Mouse (Mus musculus) kidney, postnatal 0 days (tissue): ENCODE data around the gene Copz1. TPM values are rescaled to one million over a fixed set of nuclear protein-coding genes. Genes with fewer than 3 reads are reported as not detected.

Source experiments
- ATAC-seq: fragments of 200-750 bp; cut with Nextera tagmentation; replicated peaks from 2 replicates; pipeline ENCODE4 v1.8.0; 2017; ENCODE audit warnings: low read depth, moderate number of reproducible peaks, moderate TSS enrichment, moderate library complexity; ENCODE audit not compliant: low FRiP score
- DNase-seq: peaks from one replicate; pipeline ENCODE4 v3.0.0-alpha.2; 2016; ENCODE audit warnings: low spot score
- H3K27ac ChIP-seq: fragments of 300-500 bp; sonication (generic); 2 replicates; pipeline ENCODE4 v1.5.1; 2014; ENCODE audit warnings: mild to moderate bottlenecking
- H3K27me3 ChIP-seq: fragments of 300-500 bp; sonication (generic); 2 replicates; pipeline ENCODE4 v1.6.1; 2014; ENCODE audit warnings: low read length, mixed read lengths; ENCODE audit not compliant: insufficient read depth
- H3K36me3 ChIP-seq: fragments of 300-500 bp; sonication (generic); 2 replicates; pipeline ENCODE4 v1.6.1; 2014; ENCODE audit warnings: low read length, mixed read lengths; ENCODE audit not compliant: insufficient read depth
- H3K4me1 ChIP-seq: fragments of 300-500 bp; sonication (generic); replicated peaks from 2 replicates; pipeline ENCODE4 v1.6.1; 2014; ENCODE audit warnings: antibody characterized with exemption, low read length, mixed read lengths; ENCODE audit not compliant: insufficient read depth
- H3K4me2 ChIP-seq: fragments of 300-500 bp; sonication (generic); 2 replicates; pipeline ENCODE4 v1.6.1; 2014; ENCODE audit warnings: mild to moderate bottlenecking, low read length, moderate library complexity, mixed read lengths
- H3K4me3 ChIP-seq: fragments of 300-500 bp; sonication (generic); replicated peaks from 2 replicates; pipeline ENCODE4 v1.5.1; 2014; ENCODE audit warnings: low read depth, low read length
- H3K9ac ChIP-seq: fragments of 300-500 bp; sonication (generic); 2 replicates; pipeline ENCODE4 v1.6.1; 2014; ENCODE audit warnings: low read depth, low read length
- H3K9me3 ChIP-seq: fragments of 300-500 bp; sonication (generic); replicated peaks from 2 replicates; pipeline ENCODE4 v1.6.1; 2016; ENCODE audit warnings: low read length, inconsistent platforms, mixed read lengths
- CTCF ChIP-seq: IDR thresholded peaks from 2 replicates; pipeline ENCODE4 v1.5.1; 2016; ENCODE audit warnings: antibody characterized with exemption, low read depth, mild to moderate bottlenecking, moderate library complexity
- WGBS: fragments of 180-500 bp; shearing (Covaris S2); extraction: QIAGEN DNeasy Blood & Tissue Kit; methylation state at CpG from one replicate; pipeline ENCODE4 v1.1.7; 2014; 5-methylcytosine and 5-hydroxymethylcytosine counted together
- polyA plus RNA-seq: library from polyadenylated mRNA; unstranded; fragments of >200 nt; fragmentation: Nextera tagmentation; extraction: Ambion mirVana; gene quantifications from 2 replicates; pipeline ENCODE4 v1.2.1, GENCODE M21; 2015

Gene Copz1
- polyA plus RNA-seq = 237 and 263 TPM in 2 replicates

GRCm38 (mm10) chr15:103272419-103273279 is at the start of gene Copz1:
Gene Copz1 (plus strand): TSS chr15:103272714.
- peak; percentile 99 for ATAC-seq
- peak; percentile 100 for DNase-seq
- peak; percentile 46; the same call in 1 of the 2 replicates for TF ChIP-seq CTCF
- peak within 1 kb of the TSS; percentile 61; the same call in 1 of the 2 replicates for H3K27ac ChIP-seq
- H3K4me3 ChIP-seq = peak within 1 kb of the TSS; percentile 95
- H3K27me3 ChIP-seq = no peaks in the 10 kb centered on the region
- H3K4me2 ChIP-seq = peak within 1 kb of the TSS; percentile 73
- peaks cover 8% of the 10 kb centered on the region; the same call in 1 of the 2 replicates for H3K4me1 ChIP-seq
- no peaks in the 10 kb centered on the region for H3K9me3 ChIP-seq
- under 1% methylated on average over 38 of the region's 38 CpGs for WGBS
- peak within 1 kb of the TSS; percentile 96 for H3K9ac ChIP-seq
- H3K36me3 ChIP-seq = no peaks in the 10 kb centered on the region

GRCm38 (mm10) chr15:103224161-103224560 is 48.4 kb upstream of the Copz1 start:
- Histone ChIP-seq H3K27me3 (no peaks in the 10 kb centered on the region), H3K4me1 (no peaks in the 10 kb centered on the region), H3K4me3 (no peak overlapping the region), H3K4me2 (no peak overlapping the region), H3K9ac (no peak overlapping the region), H3K9me3 (no peaks in the 10 kb centered on the region), H3K27ac (no peak overlapping the region), H3K36me3 (no peaks in the 10 kb centered on the region)
- no peak for ATAC-seq
- peak; percentile 24; the same call in 1 of the 2 replicates for TF ChIP-seq CTCF
- WGBS = 81% methylated on average over 2 of the region's 2 CpGs
- no peak for DNase-seq

- H3K9ac ChIP-seq = no peak overlapping the region
- peak overlapping the region; percentile 55 for H3K27ac ChIP-seq
- no peak overlapping the region for H3K4me2 ChIP-seq
- H3K4me3 ChIP-seq = no peak overlapping the region
- H3K27me3 ChIP-seq = no peaks in the 10 kb centered on the region
- DNase-seq (peak; percentile 64), ATAC-seq (no peak)
- H3K4me1 ChIP-seq = no peaks in the 10 kb centered on the region
- H3K36me3 ChIP-seq = no peaks in the 10 kb centered on the region
- WGBS = 73% methylated on average over 3 of the region's 3 CpGs
- TF ChIP-seq CTCF = no peak
- H3K9me3 ChIP-seq = no peaks in the 10 kb centered on the region
Measured at GRCm38 (mm10) chr15:103227022-103227421, 45.5 kb upstream of the Copz1 start.

GRCm38 (mm10) chr15:103227572-103227971 is 44.9 kb upstream of the Copz1 start:
- H3K36me3 ChIP-seq = no peaks in the 10 kb centered on the region
- H3K27me3 ChIP-seq = no peaks in the 10 kb centered on the region
- 71% methylated on average over 2 of the region's 2 CpGs for WGBS
- ATAC-seq (no peak), DNase-seq (no peak)
- H3K4me3 ChIP-seq = no peak overlapping the region
- TF ChIP-seq CTCF = no peak
- no peaks in the 10 kb centered on the region for H3K9me3 ChIP-seq
- no peak overlapping the region for H3K4me2 ChIP-seq
- peak overlapping the region; percentile 55 for H3K27ac ChIP-seq
- H3K9ac ChIP-seq = no peak overlapping the region
- H3K4me1 ChIP-seq = no peaks in the 10 kb centered on the region; the same call in 1 of the 2 replicates

GRCm38 (mm10) chr15:103228904-103229303 is 43.6 kb upstream of the Copz1 start:
- WGBS = 48% methylated on average over 2 of the region's 2 CpGs
- peak overlapping the region; percentile 81 for H3K27ac ChIP-seq
- DNase-seq (peak; percentile 82), ATAC-seq (no peak)
- H3K4me3 ChIP-seq = no peak overlapping the region
- H3K9ac ChIP-seq = no peak overlapping the region
- no peaks in the 10 kb centered on the region; the same call in 1 of the 2 replicates for H3K4me1 ChIP-seq
- H3K27me3 ChIP-seq = no peaks in the 10 kb centered on the region
- no peak for TF ChIP-seq CTCF
- no peaks in the 10 kb centered on the region for H3K9me3 ChIP-seq
- no peaks in the 10 kb centered on the region for H3K36me3 ChIP-seq
- H3K4me2 ChIP-seq = no peak overlapping the region

- Histone ChIP-seq H3K9me3 (no peaks in the 10 kb centered on the region), H3K9ac (no peak overlapping the region), H3K4me1 (peaks cover under 1% of the 10 kb centered on the region; the same call in 1 of the 2 replicates), H3K4me3 (no peak overlapping the region), H3K27me3 (no peaks in the 10 kb centered on the region), H3K36me3 (no peaks in the 10 kb centered on the region), H3K27ac (no peak overlapping the region), H3K4me2 (no peak overlapping the region)
- TF ChIP-seq CTCF = no peak
- ATAC-seq (no peak), DNase-seq (no peak)
- 81% methylated on average over 2 of the region's 2 CpGs for WGBS
Measured at GRCm38 (mm10) chr15:103233119-103233518, 39.4 kb upstream of the Copz1 start.
